Mouse (Mus musculus): ENCODE measurements around the gene Prdm1. TPM values are rescaled to one million over a fixed set of nuclear protein-coding genes. Genes with fewer than 3 reads are reported as not detected.
A peak's percentile ranks its signal among the peaks of the same experiment; 100 is the strongest.

The Prdm1 gene
- polyA plus RNA-seq, 1 experiment from 2014 or later = 0.96 TPM

DNA sequence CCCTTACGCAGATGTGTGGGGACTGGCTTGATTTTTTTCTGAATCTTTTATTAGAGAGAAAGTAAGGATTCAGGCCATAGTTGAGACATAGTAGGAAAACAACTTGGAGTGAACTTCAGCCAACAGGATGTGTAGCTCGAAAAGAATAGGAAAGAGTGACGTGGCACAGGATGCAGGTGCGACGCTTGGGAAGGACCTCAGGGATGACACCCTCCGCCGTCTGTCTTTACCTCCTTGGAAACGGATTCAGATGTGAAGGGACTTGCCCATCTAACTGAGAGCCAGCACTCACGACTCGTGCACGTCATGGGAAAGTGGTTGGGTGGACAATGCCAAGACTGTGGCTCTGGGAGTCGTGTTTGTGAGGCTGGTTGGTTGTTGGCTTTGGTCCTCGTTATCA, 25.4 kb downstream of the Prdm1 start:
- Histone ChIP-seq H3K4me1 (replicated peaks; ENCODE audit: control insufficient read depth, insufficient read depth, low read length) (no peaks in the 10 kb centered on the region), H3K36me3 (ENCODE audit: control insufficient read depth, insufficient read depth) (no peaks in the 10 kb centered on the region), H3K9ac (replicated peaks; ENCODE audit: low read depth, low read length) (no peak overlapping the region), H3K4me3 (replicated peaks; ENCODE audit: low read length) (no peak overlapping the region), H3K4me2 (ENCODE audit: low read length) (no peak overlapping the region), H3K9me3 (ENCODE audit: control insufficient read depth, low read length) (no peaks in the 10 kb centered on the region), H3K27me3 (replicated peaks; ENCODE audit: control insufficient read depth, insufficient read depth, low read length) (no peaks in the 10 kb centered on the region; the same call in 1 of the 2 replicates), H3K27ac (ENCODE audit: low read length) (no peak overlapping the region)
- 52% methylated on average over 13 of the region's 13 CpGs for WGBS
- no peak for ATAC-seq

DNA sequence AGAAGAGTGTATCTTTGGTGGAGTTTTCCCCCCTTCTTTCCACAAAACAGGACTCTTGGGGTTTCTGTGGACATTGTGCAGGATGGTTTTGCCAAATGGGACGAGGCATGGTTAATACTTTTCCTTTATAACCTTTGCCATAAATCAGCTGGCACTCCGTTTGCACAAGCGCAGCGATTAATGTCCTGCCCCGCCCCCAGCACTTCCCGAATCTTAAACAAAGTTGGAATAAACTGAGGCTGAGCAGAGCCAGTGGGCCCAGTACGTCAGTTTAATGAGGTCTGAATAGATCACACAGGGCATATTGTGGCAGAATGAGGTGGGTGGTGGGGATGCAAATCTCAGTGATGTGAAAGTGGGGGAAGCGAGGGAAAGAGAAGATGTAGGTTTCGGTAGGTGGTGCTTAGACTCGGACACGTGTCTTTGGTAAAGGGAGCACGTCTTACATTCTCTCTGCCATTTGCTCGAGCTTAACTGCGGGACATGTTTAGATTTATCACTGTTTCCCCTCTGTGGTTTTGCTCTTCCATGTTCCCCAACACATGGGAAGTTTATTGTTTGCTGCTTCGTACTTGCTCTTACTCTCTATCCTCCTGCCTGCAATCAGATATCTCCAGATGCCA, 28.3 kb downstream of the Prdm1 start:
- Histone ChIP-seq H3K9me3 (ENCODE audit: control insufficient read depth, low read length) (no peaks in the 10 kb centered on the region), H3K27ac (ENCODE audit: low read length) (no peak overlapping the region), H3K27me3 (replicated peaks; ENCODE audit: control insufficient read depth, insufficient read depth, low read length) (peaks cover 4% of the 10 kb centered on the region; the same call in 1 of the 2 replicates), H3K36me3 (ENCODE audit: control insufficient read depth, insufficient read depth) (no peaks in the 10 kb centered on the region), H3K4me3 (replicated peaks; ENCODE audit: low read length) (no peak overlapping the region), H3K4me2 (ENCODE audit: low read length) (no peak overlapping the region), H3K4me1 (replicated peaks; ENCODE audit: control insufficient read depth, insufficient read depth, low read length) (no peaks in the 10 kb centered on the region), H3K9ac (replicated peaks; ENCODE audit: low read depth, low read length) (no peak overlapping the region)
- no peak for ATAC-seq
- 82% methylated on average over 15 of the region's 15 CpGs for WGBS

DNA sequence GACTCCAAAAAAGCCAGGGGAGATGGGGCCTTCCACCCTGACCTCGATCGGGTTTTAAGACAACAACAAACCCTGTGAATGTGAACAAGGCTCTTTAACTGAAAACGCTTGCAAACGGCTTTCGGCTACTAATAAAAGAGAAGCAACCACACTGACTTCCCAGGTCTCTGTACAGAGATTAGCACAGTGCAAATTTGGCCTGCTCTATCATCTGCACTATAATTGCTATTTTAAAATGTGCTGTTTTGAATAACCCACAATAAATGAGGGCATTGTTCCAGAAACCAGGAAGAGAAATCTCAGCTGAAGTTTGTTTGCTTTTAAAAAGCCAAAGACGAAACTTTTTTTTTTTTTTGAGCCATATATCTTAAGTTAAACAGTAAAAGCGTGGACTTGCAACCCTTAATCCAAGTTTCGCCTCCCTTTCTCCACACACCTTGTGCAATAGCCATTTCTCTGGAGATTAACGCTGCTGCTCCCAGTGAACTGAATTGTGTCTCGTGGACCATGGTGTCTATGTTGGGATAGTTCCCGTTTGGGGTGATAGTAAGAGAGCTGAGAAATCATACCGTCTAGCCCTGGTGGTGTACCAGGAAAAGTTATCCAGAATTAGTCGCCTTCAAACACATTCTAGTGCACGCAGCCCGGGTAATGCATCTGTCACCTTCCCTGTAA, 34.3 kb downstream of the Prdm1 start:
- Histone ChIP-seq H3K36me3 (ENCODE audit: control insufficient read depth, insufficient read depth) (no peaks in the 10 kb centered on the region), H3K27me3 (replicated peaks; ENCODE audit: control insufficient read depth, insufficient read depth, low read length) (peaks cover 7% of the 10 kb centered on the region; the same call in 1 of the 2 replicates), H3K4me2 (ENCODE audit: low read length) (no peak overlapping the region), H3K4me3 (replicated peaks; ENCODE audit: low read length) (no peak overlapping the region), H3K4me1 (replicated peaks; ENCODE audit: control insufficient read depth, insufficient read depth, low read length) (peaks cover 6% of the 10 kb centered on the region), H3K9ac (replicated peaks; ENCODE audit: low read depth, low read length) (no peak overlapping the region), H3K27ac (ENCODE audit: low read length) (no peak overlapping the region), H3K9me3 (ENCODE audit: control insufficient read depth, low read length) (no peaks in the 10 kb centered on the region)
- WGBS = 65% methylated on average over 15 of the region's 15 CpGs
- ATAC-seq = no peak

DNA sequence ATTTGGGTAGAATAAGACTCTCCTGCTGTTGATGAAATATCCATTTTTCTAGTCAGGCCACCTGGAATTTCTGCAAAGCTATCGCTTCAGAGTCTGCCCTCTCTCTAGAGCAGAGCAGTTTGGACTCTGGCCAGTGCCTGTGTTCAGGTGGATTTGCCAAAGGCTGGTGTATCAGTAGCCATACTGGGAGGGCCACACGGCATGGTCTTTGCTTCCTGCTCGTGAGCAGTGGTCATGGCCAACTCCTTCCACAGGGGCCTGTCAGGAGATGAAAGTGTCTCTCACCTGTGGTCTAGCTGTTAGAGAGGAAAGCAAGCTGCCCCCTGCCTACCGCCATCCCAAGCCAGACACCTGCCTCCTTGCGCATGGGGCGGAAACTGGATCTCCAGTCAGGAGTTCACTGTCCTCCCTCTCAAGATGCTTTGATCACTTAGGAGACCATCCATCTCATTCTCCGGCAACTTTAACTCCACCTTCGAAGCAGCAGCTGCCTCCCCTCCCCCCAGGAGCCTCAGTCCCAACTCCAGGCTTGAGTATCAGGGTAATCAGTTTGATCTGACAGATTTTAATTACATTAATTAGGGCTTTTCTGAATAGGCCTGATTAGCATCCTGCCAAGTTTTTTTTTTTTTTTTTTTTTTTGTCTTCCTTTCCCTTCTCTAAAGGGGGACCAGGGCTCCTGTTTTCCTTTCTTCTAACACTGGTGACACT, 35.3 kb downstream of the Prdm1 start:
- peak; percentile 86 for ATAC-seq
- WGBS = 41% methylated on average over 8 of the region's 8 CpGs

DNA sequence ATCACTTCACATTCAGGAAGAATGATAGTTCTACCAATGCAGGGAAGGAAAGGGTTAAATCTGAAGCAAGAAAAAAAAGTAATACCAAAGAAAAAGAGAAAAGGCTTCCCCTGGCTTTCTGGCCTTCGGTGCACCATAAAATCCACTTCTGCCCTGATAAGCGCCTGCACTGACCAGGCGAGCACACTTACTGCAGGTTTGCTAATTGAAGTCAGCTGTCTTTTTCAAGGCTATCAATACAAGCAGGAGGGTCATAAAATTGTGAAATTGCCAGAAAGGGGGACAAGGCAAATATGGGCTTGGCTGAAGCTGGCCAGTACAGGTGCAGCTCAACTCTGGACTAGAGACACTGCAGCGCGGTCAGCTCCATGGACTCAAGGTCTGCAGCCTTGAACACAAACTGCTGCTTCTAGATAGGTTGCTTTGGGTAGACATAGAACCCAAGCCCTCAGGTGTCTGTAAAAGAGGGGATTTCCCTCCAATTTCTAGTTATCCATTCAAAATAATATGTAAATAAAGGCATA, 37.3 kb downstream of the Prdm1 start:
- WGBS = 83% methylated on average over 5 of the region's 5 CpGs
- H3K36me3 ChIP-seq (ENCODE audit: control insufficient read depth, insufficient read depth) = no peaks in the 10 kb centered on the region

More for the DNA sequence above, 35.3 kb downstream of the Prdm1 start:
- Histone ChIP-seq H3K4me2 (ENCODE audit: low read length) (no peak overlapping the region), H3K27ac (ENCODE audit: low read length) (no peak overlapping the region), H3K9me3 (ENCODE audit: control insufficient read depth, low read length) (no peaks in the 10 kb centered on the region), H3K4me1 (replicated peaks; ENCODE audit: control insufficient read depth, insufficient read depth, low read length) (peaks cover 6% of the 10 kb centered on the region), H3K27me3 (replicated peaks; ENCODE audit: control insufficient read depth, insufficient read depth, low read length) (peaks cover 7% of the 10 kb centered on the region; the same call in 1 of the 2 replicates), H3K4me3 (replicated peaks; ENCODE audit: low read length) (no peak overlapping the region), H3K36me3 (ENCODE audit: control insufficient read depth, insufficient read depth) (no peaks in the 10 kb centered on the region), H3K9ac (replicated peaks; ENCODE audit: low read depth, low read length) (no peak overlapping the region)

DNA sequence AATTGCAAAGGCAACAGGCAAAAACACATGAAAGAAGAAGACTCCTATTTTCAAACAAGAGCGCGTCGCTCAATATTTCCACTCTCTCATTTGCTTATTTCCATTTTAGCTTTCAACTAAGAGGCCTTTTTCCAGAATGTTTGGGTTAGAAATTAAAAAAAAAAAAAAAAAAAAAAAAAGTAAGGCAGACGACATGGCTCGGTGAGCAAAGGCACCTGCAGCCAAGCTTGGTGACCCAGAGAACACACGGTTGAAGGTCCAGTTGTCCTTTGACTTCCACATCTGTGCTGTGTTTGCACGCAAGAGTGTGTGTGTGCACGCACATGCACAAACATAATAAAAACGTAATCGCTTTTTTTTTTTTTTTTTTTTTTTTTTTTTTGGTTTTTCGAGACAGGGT, 41.2 kb downstream of the Prdm1 start:
- H3K4me1 ChIP-seq (replicated peaks; ENCODE audit: control insufficient read depth, insufficient read depth, low read length) = no peaks in the 10 kb centered on the region
- no peak for ATAC-seq
- H3K4me3 ChIP-seq (replicated peaks; ENCODE audit: low read length) = no peak overlapping the region
- no peaks in the 10 kb centered on the region for H3K36me3 ChIP-seq (ENCODE audit: control insufficient read depth, insufficient read depth)
- 91% methylated on average over 10 of the region's 11 CpGs for WGBS
- H3K27me3 ChIP-seq (replicated peaks; ENCODE audit: control insufficient read depth, insufficient read depth, low read length) = 0 out of 2 replicates have a peak, but pooled peaks cover 3% of the 10 kb centered on the region
- H3K9me3 ChIP-seq (ENCODE audit: control insufficient read depth, low read length) = no peaks in the 10 kb centered on the region
- H3K27ac ChIP-seq (ENCODE audit: low read length) = no peak overlapping the region
- no peak overlapping the region for H3K4me2 ChIP-seq (ENCODE audit: low read length)
- H3K9ac ChIP-seq (replicated peaks; ENCODE audit: low read depth, low read length) = no peak overlapping the region

More for the DNA sequence above, 37.3 kb downstream of the Prdm1 start:
- peaks cover 7% of the 10 kb centered on the region; the same call in 1 of the 2 replicates for H3K27me3 ChIP-seq (replicated peaks; ENCODE audit: control insufficient read depth, insufficient read depth, low read length)
- H3K4me1 ChIP-seq (replicated peaks; ENCODE audit: control insufficient read depth, insufficient read depth, low read length) = peaks cover 6% of the 10 kb centered on the region
- H3K9me3 ChIP-seq (ENCODE audit: control insufficient read depth, low read length) = no peaks in the 10 kb centered on the region
- H3K4me3 ChIP-seq (replicated peaks; ENCODE audit: low read length) = no peak overlapping the region
- no peak for ATAC-seq
- H3K27ac ChIP-seq (ENCODE audit: low read length) = no peak overlapping the region
- no peak overlapping the region for H3K4me2 ChIP-seq (ENCODE audit: low read length)
- no peak overlapping the region for H3K9ac ChIP-seq (replicated peaks; ENCODE audit: low read depth, low read length)

DNA sequence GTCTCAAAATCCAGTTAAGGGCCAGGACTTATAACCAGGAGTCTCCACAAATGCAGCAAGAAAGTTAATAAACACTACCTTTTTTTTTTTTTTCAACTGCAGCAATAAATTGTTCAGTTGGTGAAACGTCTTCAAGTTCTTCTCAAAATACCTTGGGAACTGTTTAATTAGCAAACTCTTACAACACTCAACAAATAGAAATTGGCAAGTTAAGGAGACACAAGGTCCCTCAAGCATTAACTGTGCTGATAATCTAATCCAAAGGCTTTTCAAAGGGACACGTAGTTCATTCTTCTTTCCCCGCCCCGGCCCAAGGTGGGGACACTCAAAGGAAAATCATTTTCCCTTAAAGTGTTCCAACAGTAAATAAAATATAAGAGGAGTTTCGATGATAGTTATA, 44.2 kb downstream of the Prdm1 start:
- no peaks in the 10 kb centered on the region for H3K36me3 ChIP-seq (ENCODE audit: control insufficient read depth, insufficient read depth)
- no peak overlapping the region for H3K4me3 ChIP-seq (replicated peaks; ENCODE audit: low read length)
- WGBS = 76% methylated on average over 5 of the region's 5 CpGs
- H3K4me1 ChIP-seq (replicated peaks; ENCODE audit: control insufficient read depth, insufficient read depth, low read length) = no peaks in the 10 kb centered on the region; the same call in 1 of the 2 replicates
- no peak overlapping the region for H3K27ac ChIP-seq (ENCODE audit: low read length)
- no peaks in the 10 kb centered on the region for H3K9me3 ChIP-seq (ENCODE audit: control insufficient read depth, low read length)
- H3K4me2 ChIP-seq (ENCODE audit: low read length) = no peak overlapping the region
- H3K27me3 ChIP-seq (replicated peaks; ENCODE audit: control insufficient read depth, insufficient read depth, low read length) = no peaks in the 10 kb centered on the region
- H3K9ac ChIP-seq (replicated peaks; ENCODE audit: low read depth, low read length) = no peak overlapping the region
- ATAC-seq = no peak

DNA sequence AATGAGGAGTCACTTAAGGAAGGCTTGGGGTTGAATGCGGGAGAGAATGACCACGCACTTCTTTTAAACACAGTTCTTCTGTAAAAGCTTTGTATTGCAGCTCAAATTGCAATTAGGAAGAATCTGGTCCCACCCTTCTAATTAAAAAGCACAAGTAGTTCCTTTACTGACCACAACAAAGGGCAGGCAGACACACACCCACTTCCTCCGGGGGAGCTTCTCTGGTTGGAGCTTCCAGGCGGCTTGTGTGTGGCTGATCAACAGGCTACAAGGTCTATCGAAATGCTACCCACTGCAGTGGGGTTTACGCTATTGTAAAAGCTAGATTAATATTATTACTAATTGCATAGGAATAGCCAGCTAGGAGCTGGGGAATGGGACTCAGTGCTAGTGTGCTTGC, 45.2 kb downstream of the Prdm1 start:
- H3K4me2 ChIP-seq (ENCODE audit: low read length) = no peak overlapping the region
- H3K27me3 ChIP-seq (replicated peaks; ENCODE audit: control insufficient read depth, insufficient read depth, low read length) = no peaks in the 10 kb centered on the region
- 36% methylated on average over 6 of the region's 6 CpGs for WGBS
- no peaks in the 10 kb centered on the region; the same call in 1 of the 2 replicates for H3K4me1 ChIP-seq (replicated peaks; ENCODE audit: control insufficient read depth, insufficient read depth, low read length)
- no peak for ATAC-seq
- H3K27ac ChIP-seq (ENCODE audit: low read length) = no peak overlapping the region
- H3K4me3 ChIP-seq (replicated peaks; ENCODE audit: low read length) = no peak overlapping the region
- H3K9ac ChIP-seq (replicated peaks; ENCODE audit: low read depth, low read length) = no peak overlapping the region
- H3K9me3 ChIP-seq (ENCODE audit: control insufficient read depth, low read length) = no peaks in the 10 kb centered on the region
- no peaks in the 10 kb centered on the region for H3K36me3 ChIP-seq (ENCODE audit: control insufficient read depth, insufficient read depth)

DNA sequence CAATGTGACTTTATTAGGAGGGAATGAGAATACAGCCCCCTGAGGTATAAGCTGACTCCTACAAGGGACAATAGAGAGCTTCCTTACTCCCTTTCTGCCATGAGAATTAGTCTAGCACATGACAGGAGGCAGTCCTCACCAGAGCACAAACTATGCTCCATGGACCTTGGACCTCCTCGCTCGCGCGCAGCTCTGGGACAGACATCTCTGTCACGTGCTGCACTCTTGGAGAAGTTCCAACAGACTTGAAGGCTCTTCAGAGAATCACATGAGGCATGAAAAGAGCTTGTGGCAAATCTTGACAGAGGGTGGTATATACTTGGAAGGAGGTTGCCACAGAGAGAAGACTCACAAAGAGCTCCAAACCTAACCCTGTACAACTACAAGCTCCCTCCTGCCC, 46.9 kb downstream of the Prdm1 start:
- Histone ChIP-seq H3K4me2 (ENCODE audit: low read length) (no peak overlapping the region), H3K27me3 (replicated peaks; ENCODE audit: control insufficient read depth, insufficient read depth, low read length) (0 out of 2 replicates have a peak, but pooled peaks cover 2% of the 10 kb centered on the region), H3K4me3 (replicated peaks; ENCODE audit: low read length) (no peak overlapping the region), H3K4me1 (replicated peaks; ENCODE audit: control insufficient read depth, insufficient read depth, low read length) (no peaks in the 10 kb centered on the region; the same call in 1 of the 2 replicates), H3K27ac (ENCODE audit: low read length) (no peak overlapping the region), H3K9me3 (ENCODE audit: control insufficient read depth, low read length) (no peaks in the 10 kb centered on the region), H3K9ac (replicated peaks; ENCODE audit: low read depth, low read length) (no peak overlapping the region), H3K36me3 (ENCODE audit: control insufficient read depth, insufficient read depth) (no peaks in the 10 kb centered on the region)
- no peak for ATAC-seq
- WGBS = 61% methylated on average over 5 of the region's 5 CpGs

All from forebrain, embryonic 16.5 days (tissue).